Mouse (Mus musculus) heart, adult 8-10 months (tissue): ENCODE results near the gene Net1. TPM values are rescaled to one million over a fixed set of nuclear protein-coding genes. Genes with fewer than 3 reads are reported as not detected.
"Not testable (repeated sequence)": the region's sequence is repeated elsewhere in the genome, so short reads cannot be mapped to it uniquely, and the experiment has no call there.

Source experiments
- DNase-seq: peaks from one replicate; pipeline ENCODE4 v3.0.0; 2022; ENCODE audit warnings: low spot score
- total RNA-seq, 4 experiments: library from RNA; stranded (reverse); gene quantifications; 2 replicates each; pipeline ENCODE4 v1.2.4; 2022

The Net1 gene
- total RNA-seq, result 10 to 100 TPM; 14.6 to 21.0 (median 18.4) TPM

DNA sequence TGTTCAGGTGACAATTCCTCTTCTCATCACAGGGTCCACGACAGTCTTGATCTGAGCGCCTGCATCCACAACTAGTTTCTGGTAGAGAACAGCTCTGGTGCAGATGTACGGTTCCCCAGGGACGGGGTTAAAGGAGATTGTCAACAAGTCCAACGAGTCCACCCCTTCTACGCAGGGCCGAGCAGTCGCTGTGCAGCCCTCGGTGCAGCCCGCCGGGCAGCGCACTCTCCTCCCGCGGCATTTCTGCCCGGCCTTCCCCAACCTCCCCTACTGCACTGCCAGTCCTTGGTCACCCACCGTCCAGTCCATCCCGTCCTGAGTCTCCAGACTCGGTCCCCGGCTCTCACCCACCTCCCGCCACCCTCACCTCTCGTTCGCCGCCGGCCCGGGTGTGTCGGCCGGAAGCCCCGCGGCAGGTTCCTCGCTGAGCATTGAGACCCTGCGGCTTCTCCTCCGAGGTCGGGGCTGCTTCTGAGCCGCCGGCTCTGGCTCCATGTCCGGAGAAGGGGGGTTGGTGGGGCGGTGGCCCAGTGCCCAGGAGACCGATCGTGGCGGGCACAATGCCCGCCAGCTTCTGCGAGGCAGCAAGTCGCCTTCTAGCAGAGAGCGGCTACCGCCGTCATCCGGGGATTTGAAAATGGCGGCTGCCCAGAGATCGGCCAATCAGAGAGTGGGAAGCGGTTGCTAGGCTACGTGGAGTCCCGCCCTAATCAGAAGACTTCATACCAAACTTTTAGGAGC, at the start of gene Net1, which contains the start of gene Tubal3:
Gene Net1 (minus strand): TSS at position 650 of the 741 bp plus-strand sequence.
Gene Tubal3 (plus strand): TSS at position 704 of the 741 bp plus-strand sequence.
- peak; percentile 88 for DNase-seq

- no peak for DNase-seq
Observed at GRCm38 (mm10) chr13:3951198-3951914, 33.3 kb upstream of the Net1 start.

DNA sequence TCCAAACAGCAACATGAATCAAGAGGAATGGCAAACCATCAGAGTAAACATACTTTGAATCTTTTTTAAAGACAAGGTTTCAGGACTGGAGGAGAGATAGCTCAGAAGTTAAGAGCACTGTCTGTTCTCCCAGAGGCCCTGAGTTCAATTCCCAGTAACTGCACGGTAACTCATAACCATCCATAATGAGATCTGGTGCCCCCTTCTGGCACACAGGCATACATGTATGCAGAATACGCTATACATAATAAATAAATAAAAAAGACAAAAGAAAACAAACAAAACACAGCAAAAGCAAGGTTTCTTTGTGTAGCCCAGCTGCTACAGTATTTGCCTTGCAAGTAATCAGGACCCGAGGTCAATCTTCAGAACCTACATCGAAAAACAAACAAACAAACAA, 31.5 kb upstream of the Net1 start:
- DNase-seq, result no peak

DNA sequence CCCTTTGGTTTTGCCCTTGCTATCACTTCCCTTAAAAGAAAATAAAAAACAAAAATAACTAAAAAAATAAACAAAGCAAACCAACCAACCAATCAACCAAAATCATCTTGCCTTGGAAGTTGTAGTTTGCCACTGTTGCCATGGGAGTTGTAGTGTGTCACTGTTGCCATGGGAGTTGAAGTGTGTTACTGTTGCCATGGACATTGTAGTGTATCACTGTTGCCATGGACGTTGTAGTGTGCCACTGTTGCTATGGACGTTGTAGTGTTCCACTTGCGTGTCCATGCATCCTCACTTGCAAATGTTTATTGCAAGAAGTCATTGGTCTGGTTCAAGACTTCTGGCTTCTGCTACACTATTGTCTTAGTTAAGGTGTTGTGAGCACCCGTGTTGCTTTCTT, 29.2 kb upstream of the Net1 start:
- no peak for DNase-seq

DNA sequence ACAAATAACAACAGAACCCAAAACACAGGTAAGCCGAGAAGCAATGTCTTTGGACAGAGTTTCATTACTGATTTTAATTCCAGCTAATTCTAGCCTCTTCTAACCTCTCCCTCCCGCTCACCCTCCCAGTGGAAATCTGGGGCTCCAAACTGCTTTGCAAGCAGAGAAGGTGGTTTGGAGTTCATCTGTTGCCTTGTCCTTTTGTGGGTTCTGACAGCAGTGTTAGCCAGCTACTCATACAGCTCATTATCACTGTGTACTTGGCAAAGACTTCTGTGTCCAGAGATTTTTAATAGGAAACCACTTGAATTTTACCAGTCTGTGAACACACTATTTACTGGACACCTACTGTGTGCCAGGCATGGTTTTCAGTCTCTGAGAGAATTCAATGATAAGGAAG, 27.2 kb upstream of the Net1 start, which contains the start of gene Ucn3:
Gene Ucn3 (minus strand): TSS at position 101 of the 400 bp plus-strand sequence.
- no peak for DNase-seq

DNA sequence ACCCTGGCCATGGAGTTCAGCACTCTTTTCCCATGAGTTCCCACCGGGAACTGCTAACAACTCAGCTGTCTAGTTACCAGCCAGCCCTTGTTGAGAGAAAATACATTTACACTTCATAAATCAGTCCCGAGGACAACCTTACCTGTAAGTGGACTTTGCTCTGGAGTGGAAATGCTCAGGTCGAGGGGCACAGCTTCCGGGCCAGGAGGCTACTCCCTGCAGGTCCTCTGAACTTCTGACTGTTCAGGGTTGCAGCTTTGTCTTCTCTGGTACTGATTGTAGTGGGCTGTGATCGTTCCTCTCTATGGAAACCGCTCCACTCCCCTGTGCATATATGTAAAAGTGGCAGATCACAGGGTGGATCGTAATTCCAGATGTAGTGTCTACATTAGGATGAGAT, 26.7 kb upstream of the Net1 start:
- DNase-seq, result no peak

GRCm38 (mm10) chr13:3926046-3926445, 8.0 kb upstream of the Net1 start:
- DNase-seq, result no peak

- DNase-seq, result no peak
Observed at GRCm38 (mm10) chr13:3925632-3926031, 7.6 kb upstream of the Net1 start.

DNA sequence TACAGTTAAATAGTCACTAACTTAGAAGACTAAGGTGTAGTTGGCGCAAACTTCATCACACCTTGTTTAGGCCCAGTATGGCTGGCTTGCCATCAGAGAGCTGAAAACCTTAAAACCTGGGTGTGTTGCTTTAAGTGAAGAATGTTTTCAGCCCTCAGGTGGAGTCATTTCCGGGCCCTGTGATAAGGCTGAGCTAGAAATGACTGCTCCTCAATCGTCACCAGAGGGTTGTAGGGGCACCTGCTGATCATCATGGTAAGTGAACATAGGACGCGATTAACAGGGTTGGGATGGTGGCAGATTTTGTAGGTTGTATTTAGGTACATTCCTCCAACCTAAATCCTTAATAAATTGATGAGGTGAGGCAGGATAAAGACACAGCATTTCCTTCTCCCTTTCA, 6.5 kb upstream of the Net1 start:
- no peak for DNase-seq

DNA sequence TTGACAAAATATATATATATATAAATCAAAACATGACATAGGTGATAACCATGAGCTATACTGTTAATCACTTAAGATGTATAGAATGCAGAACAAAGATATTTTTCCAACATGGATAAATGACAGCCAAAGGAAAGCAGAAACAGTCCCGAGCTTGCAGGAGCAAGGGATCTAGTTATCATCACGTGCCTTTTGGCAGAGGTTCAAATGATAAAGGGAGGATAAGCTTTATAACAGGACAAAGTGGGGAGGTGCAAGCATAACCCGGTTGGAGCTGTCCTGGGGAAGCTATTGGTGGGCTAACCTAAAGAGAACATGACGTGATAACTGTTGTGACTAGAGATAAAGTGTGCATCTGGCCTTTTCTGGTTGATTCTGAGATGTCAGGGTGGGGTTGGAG, 4.5 kb downstream of the Net1 start:
- no peak for DNase-seq

GRCm38 (mm10) chr13:3910356-3910755, 7.7 kb downstream of the Net1 start:
- no peak for DNase-seq

GRCm38 (mm10) chr13:3908262-3908661, 9.8 kb downstream of the Net1 start:
- no peak for DNase-seq

DNA sequence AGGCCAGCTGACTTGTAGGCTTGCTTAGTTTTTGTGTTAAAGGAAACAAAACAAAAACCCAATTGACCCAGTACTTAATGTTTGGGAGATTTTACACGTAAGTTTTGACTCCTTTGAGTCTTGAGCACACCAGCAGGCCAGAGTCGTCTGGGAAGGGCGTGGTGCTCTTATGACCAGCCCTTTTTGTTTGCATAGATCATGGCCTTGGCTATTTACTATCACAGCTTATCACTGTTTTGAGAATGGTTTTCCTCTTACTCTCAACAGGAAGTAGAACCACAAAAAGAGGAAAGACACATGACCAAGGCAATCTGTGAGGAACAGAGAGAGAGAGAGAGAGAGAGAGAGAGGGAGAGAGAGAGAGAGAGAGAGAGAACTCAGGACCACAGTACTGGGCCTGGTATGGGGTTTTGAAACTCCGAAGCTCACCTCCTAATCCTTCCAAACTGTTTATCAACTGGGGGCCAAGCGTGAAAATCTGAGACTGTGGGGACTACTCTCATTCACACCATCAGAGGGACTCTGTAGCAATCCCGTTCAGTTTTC, 10.8 kb downstream of the Net1 start:
- no peak for DNase-seq

DNA sequence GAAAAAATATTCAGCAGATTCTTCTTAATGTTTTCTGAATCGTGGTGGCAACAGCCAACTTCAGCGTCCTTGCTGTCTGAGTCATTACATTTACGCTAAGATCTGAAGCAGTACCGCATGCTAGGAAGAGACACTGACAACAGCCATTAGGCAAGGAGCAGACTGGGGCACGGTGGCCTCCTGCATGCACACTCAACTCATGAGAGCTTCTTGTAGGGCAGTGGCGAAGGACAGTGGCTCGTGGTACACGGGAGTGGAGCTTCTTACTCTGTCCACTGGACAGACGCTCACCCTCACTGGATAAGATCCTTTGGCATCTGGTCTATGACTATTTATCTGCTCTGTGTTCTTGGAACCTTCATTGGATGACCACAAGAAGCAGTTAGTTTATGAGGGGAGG, 18.7 kb downstream of the Net1 start:
- DNase-seq, result no peak

DNA sequence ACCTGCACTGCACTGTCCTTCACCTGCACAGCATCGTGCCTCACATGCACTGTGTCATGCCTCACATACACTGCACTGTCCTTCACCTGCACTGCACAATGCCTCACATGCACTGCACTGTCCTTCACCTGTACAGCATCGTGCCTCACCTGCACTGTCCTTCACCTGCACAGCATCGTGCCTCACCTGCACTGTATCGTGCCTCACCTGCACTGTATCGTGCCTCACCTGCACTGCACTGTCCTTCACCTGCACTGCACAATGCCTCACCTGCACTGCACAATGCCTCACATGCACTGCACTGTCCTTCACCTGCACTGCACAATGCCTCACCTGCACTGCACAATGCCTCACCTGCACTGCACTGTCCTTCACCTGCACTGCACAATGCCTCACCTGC, 19.8 kb downstream of the Net1 start:
- not testable (repeated sequence) for DNase-seq

- DNase-seq, result peak; percentile 81
Observed at GRCm38 (mm10) chr13:3896913-3897312, 21.1 kb downstream of the Net1 start.

DNA sequence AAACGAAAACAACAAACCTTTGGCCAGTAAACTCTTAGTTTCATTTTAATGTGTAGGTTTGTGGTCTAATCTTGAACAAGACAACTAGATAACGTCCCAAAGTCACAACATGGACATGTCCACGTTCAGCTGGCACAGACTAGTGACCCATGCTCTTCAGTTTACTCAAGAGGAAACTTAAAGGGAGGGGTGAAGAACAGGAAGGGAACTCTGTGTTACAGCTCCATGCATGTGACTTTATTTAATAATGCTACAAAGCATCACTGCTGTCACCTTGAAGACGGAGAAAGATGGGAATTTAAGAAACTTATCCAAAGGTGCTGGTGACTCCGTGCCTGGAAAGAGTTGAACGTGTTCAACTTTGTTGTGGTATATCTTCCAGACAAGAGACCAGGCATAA, 22.0 kb downstream of the Net1 start:
- DNase-seq, result no peak

GRCm38 (mm10) chr13:3895397-3895980, 22.5 kb downstream of the Net1 start:
- DNase-seq, result no peak

GRCm38 (mm10) chr13:3894549-3894948, 23.5 kb downstream of the Net1 start:
- DNase-seq, result no peak

- peak; percentile 86 for DNase-seq
Observed at GRCm38 (mm10) chr13:3893126-3893734, 24.8 kb downstream of the Net1 start.

- DNase-seq, result no peak
Observed at GRCm38 (mm10) chr13:3892601-3893000, 25.4 kb downstream of the Net1 start.
